Mouse (Mus musculus) MEL (cell line): ENCODE data around the gene Epop. TPM values are rescaled to one million over a fixed set of nuclear protein-coding genes. Genes with fewer than 3 reads are reported as not detected.
A peak's percentile ranks its signal among the peaks of the same experiment; 100 is the strongest.
"Not testable (repeated sequence)": the region's sequence is repeated elsewhere in the genome, so short reads cannot be mapped to it uniquely, and the experiment has no call there.

Experiments
- DNase-seq: peaks from one replicate; pipeline ENCODE4 v3.0.0; 2011; ENCODE audit warnings: low read depth, low spot score
- H3K27ac ChIP-seq: 2 replicates; pipeline ENCODE4 v1.5.1; 2012; ENCODE audit warnings: low read depth, mild to moderate bottlenecking, control low read depth, low read length, moderate library complexity; ENCODE audit not compliant: control insufficient read depth
- H3K27me3 ChIP-seq, 2 experiments: fragments of 150-350 bp in 1 of 2; sonication (generic) in 1 of 2; 2 replicates each; pipeline ENCODE4 v1.6.1; 2012; ENCODE audit warnings: low read length in 2 of 2, mild to moderate bottlenecking in 2 of 2, improper control_type of control experiment in 1 of 2, moderate library complexity in 1 of 2; ENCODE audit not compliant: insufficient read depth in 2 of 2, control insufficient read depth in 1 of 2
- H3K36me3 ChIP-seq, 2 experiments: 2 replicates each; pipeline ENCODE4 v1.6.1; 2012 to 2014; ENCODE audit warnings: low read length in 2 of 2, improper control_type of control experiment in 1 of 2, inconsistent platforms in 1 of 2, mild to moderate bottlenecking in 1 of 2; ENCODE audit not compliant: insufficient read depth in 2 of 2, control insufficient read depth in 1 of 2
- H3K4me1 ChIP-seq, 2 experiments: fragments of 150-350 bp in 1 of 2; sonication (generic) in 1 of 2; 2 replicates each; pipeline ENCODE4 v1.6.1; 2012; ENCODE audit warnings: low read length in 2 of 2, improper control_type of control experiment in 1 of 2, mild to moderate bottlenecking in 1 of 2; ENCODE audit not compliant: insufficient read depth in 2 of 2, control insufficient read depth in 1 of 2
- H3K4me3 ChIP-seq, 2 experiments: fragments of 150-350 bp in 1 of 2; sonication (generic) in 1 of 2; 2 replicates each; pipeline ENCODE4 v1.5.1; 2012; ENCODE audit warnings: low read depth in 2 of 2, low read length in 2 of 2, mild to moderate bottlenecking in 2 of 2, moderate library complexity in 2 of 2, control low read depth in 1 of 2, improper control_type of control experiment in 1 of 2; ENCODE audit not compliant: control insufficient read depth in 1 of 2, insufficient read depth in 1 of 2
- H3K79me2 ChIP-seq: 2 replicates; pipeline ENCODE4 v1.6.1; 2012; ENCODE audit warnings: mild to moderate bottlenecking, low read length, moderate library complexity; ENCODE audit not compliant: control insufficient read depth, poor library complexity, insufficient read depth
- H3K9ac ChIP-seq: 2 replicates; pipeline ENCODE4 v1.6.1; 2012; ENCODE audit warnings: low read depth, mild to moderate bottlenecking, control low read depth, low read length, moderate library complexity; ENCODE audit not compliant: control insufficient read depth, poor library complexity, severe bottlenecking
- H3K9me3 ChIP-seq: fragments of 150-350 bp; sonication (generic); replicated peaks from 2 replicates; pipeline ENCODE4 v1.6.1; 2012; ENCODE audit warnings: mild to moderate bottlenecking, low read length, improper control_type of control experiment, moderate library complexity; ENCODE audit not compliant: insufficient read depth
- BHLHE40 ChIP-seq: IDR thresholded peaks from 2 replicates; pipeline ENCODE4 v1.6.1; 2012; ENCODE audit warnings: low read depth, mild to moderate bottlenecking, inconsistent platforms, low read length, improper control_type of control experiment, borderline replicate concordance
- CTCF ChIP-seq, 3 experiments: IDR thresholded peaks in 2 of 3; conservative IDR thresholded peaks in 1 of 3; 2 replicates each; pipeline ENCODE4 v1.5.1; 2011 to 2012; ENCODE audit warnings: low read length in 3 of 3, low read depth in 2 of 3, mild to moderate bottlenecking in 2 of 3, improper control_type of control experiment in 1 of 3, inconsistent platforms in 1 of 3, mixed read lengths in 1 of 3, moderate library complexity in 1 of 3; ENCODE audit not compliant: control insufficient read depth in 1 of 3, insufficient read depth in 1 of 3, poor library complexity in 1 of 3, severe bottlenecking in 1 of 3
- ELF1 ChIP-seq: IDR thresholded peaks from 2 replicates; pipeline ENCODE4 v1.6.1; 2014; ENCODE audit warnings: low read depth, mild to moderate bottlenecking, inconsistent platforms, low read length, improper control_type of control experiment, moderate library complexity
- ETS1 ChIP-seq: IDR thresholded peaks from 2 replicates; pipeline ENCODE4 v1.6.1; 2012; ENCODE audit warnings: low read depth, mild to moderate bottlenecking, inconsistent platforms, low read length, improper control_type of control experiment, moderate library complexity
- GABPA ChIP-seq: IDR thresholded peaks from 2 replicates; pipeline ENCODE4 v1.6.1; 2012; ENCODE audit warnings: low read depth, mild to moderate bottlenecking, inconsistent platforms, low read length, improper control_type of control experiment, moderate library complexity
- HCFC1 ChIP-seq: IDR thresholded peaks from 2 replicates; pipeline ENCODE4 v1.6.1; 2012; ENCODE audit warnings: low read depth, mild to moderate bottlenecking, inconsistent platforms, low read length, improper control_type of control experiment, moderate library complexity
- MAX ChIP-seq: IDR thresholded peaks from 2 replicates; pipeline ENCODE4 v1.6.1; 2011; ENCODE audit warnings: low read length, improper control_type of control experiment
- MAZ ChIP-seq: IDR thresholded peaks from 2 replicates; pipeline ENCODE4 v1.6.1; 2012; ENCODE audit warnings: low read depth, mild to moderate bottlenecking, inconsistent platforms, low read length, improper control_type of control experiment
- MEF2A ChIP-seq: IDR thresholded peaks from 2 replicates; pipeline ENCODE4 v1.6.1; 2014; ENCODE audit warnings: low read depth, mild to moderate bottlenecking, inconsistent platforms, low read length, improper control_type of control experiment; ENCODE audit not compliant: poor library complexity, insufficient replicate concordance, severe bottlenecking; ENCODE audit errors: extremely low read depth
- MXI1 ChIP-seq: IDR thresholded peaks from 2 replicates; pipeline ENCODE4 v1.6.1; 2011; ENCODE audit warnings: mild to moderate bottlenecking, low read depth, low read length, improper control_type of control experiment
- MYC ChIP-seq: IDR thresholded peaks from 2 replicates; pipeline ENCODE4 v1.6.1; 2011; ENCODE audit warnings: low read depth, mild to moderate bottlenecking, low read length, improper control_type of control experiment, moderate library complexity
- POLR2A ChIP-seq, 2 experiments: IDR thresholded peaks; 2 replicates each; pipeline ENCODE4 v1.6.1; 2011 to 2012; ENCODE audit warnings: low read length in 2 of 2, mild to moderate bottlenecking in 2 of 2, control low read depth in 1 of 2, improper control_type of control experiment in 1 of 2, low read depth in 1 of 2, moderate library complexity in 1 of 2; ENCODE audit not compliant: control insufficient read depth in 1 of 2, insufficient read depth in 1 of 2, poor library complexity in 1 of 2
- RAD21 ChIP-seq: IDR thresholded peaks from 2 replicates; pipeline ENCODE4 v1.6.1; 2011; ENCODE audit warnings: mild to moderate bottlenecking, low read depth, low read length, improper control_type of control experiment
- RCOR1 ChIP-seq: IDR thresholded peaks from 2 replicates; pipeline ENCODE4 v1.6.1; 2012; ENCODE audit warnings: low read depth, mild to moderate bottlenecking, inconsistent platforms, low read length, improper control_type of control experiment
- SIN3A ChIP-seq: IDR thresholded peaks from 2 replicates; pipeline ENCODE4 v1.6.1; 2012; ENCODE audit warnings: low read length, improper control_type of control experiment, inconsistent platforms
- SMC3 ChIP-seq: IDR thresholded peaks from 2 replicates; pipeline ENCODE4 v1.6.1; 2011; ENCODE audit warnings: low read depth, low read length, improper control_type of control experiment
- TBP ChIP-seq: IDR thresholded peaks from 2 replicates; pipeline ENCODE4 v1.8.0; 2011; ENCODE audit warnings: low read depth, low read length, improper control_type of control experiment
- USF1 ChIP-seq: IDR thresholded peaks from 2 replicates; pipeline ENCODE4 v1.6.1; 2014; ENCODE audit warnings: low read depth, mild to moderate bottlenecking, inconsistent platforms, low read length, improper control_type of control experiment, moderate library complexity
- USF2 ChIP-seq, 2 experiments: IDR thresholded peaks; 2 replicates each; pipeline ENCODE4 v1.6.1; 2011 to 2012; ENCODE audit warnings: improper control_type of control experiment in 2 of 2, low read length in 2 of 2, borderline replicate concordance in 1 of 2, inconsistent platforms in 1 of 2, low read depth in 1 of 2, mild to moderate bottlenecking in 1 of 2; ENCODE audit not compliant: insufficient read depth in 1 of 2
- ZC3H11A ChIP-seq: IDR thresholded peaks from 2 replicates; pipeline ENCODE4 v1.6.1; 2012; ENCODE audit warnings: low read depth, mild to moderate bottlenecking, inconsistent platforms, low read length, improper control_type of control experiment
- polyA plus RNA-seq, 2 experiments: library from polyadenylated mRNA; stranded (reverse) in 1 of 2; unstranded in 1 of 2; fragments of >175 nt in 1 of 2; fragments of >200 nt in 1 of 2; gene quantifications; 2 replicates each; pipeline versions ENCODE4 v1.2.1 to v1.2.4; 2012; ENCODE audit warnings: low replicate concordance in 2 of 2, low read depth in 1 of 2; ENCODE audit not compliant: insufficient read length in 2 of 2, insufficient read depth in 1 of 2, missing spikeins in 1 of 2
- total RNA-seq: library from RNA; depleted of rRNA; stranded (reverse); fragments of 300-350 nt; gene quantifications from 2 replicates; pipeline ENCODE4 v1.2.3, GENCODE M21; 2012

Epop gene
- total and polyA plus RNA-seq, 3 experiments: not detected

GRCm38 (mm10) chr11:97632440-97632839 is 2.9 kb upstream of the Epop start:
- not testable (repeated sequence) for H3K27ac ChIP-seq, DNase-seq, H3K9me3 ChIP-seq, H3K9ac ChIP-seq, H3K79me2 ChIP-seq, H3K4me1 ChIP-seq, H3K27me3 ChIP-seq, H3K36me3 ChIP-seq, H3K4me3 ChIP-seq
- TF ChIP-seq TBP: peak; percentile 71

GRCm38 (mm10) chr11:97631938-97632337 is 2.4 kb upstream of the Epop start:
- Histone ChIP-seq H3K27me3 (peaks cover 3 to 6% of the 10 kb centered on the region in 2 experiments), H3K4me1 (peaks cover 0 to 3% of the 10 kb centered on the region in 2 experiments; a peak in 1 of 4 replicates), H3K4me3 (no peak overlapping the region), H3K79me2 (no peaks in the 10 kb centered on the region), H3K9me3 (no peaks in the 10 kb centered on the region), H3K36me3 (0 out of 4 replicates have a peak, but pooled peaks cover 0 to 2% of the 10 kb centered on the region in 2 experiments), H3K27ac (no peak overlapping the region), H3K9ac (no peak overlapping the region)
- TF ChIP-seq USF2 (IDR thresholded peaks at IDR 0.05; ENCODE audit: borderline replicate concordance in 1 of 2, insufficient read depth in 1 of 2, low read depth in 1 of 2, low read length in 2 of 2): peak in 1 of 2 experiments; percentile 32; a peak in 1 of 4 replicates
- peak; percentile 34; the same call in 1 of the 2 replicates for TF ChIP-seq MXI1
- TF ChIP-seq ETS1: no peak
- peak; percentile 76 for TF ChIP-seq SMC3
- TF ChIP-seq GABPA: no peak
- TF ChIP-seq MAZ: peak; percentile 60; the same call in 1 of the 2 replicates
- 0 out of 2 replicates have a peak, but pooled peaks have one; percentile 16 for TF ChIP-seq BHLHE40
- peak; percentile 63; the same call in 1 of the 2 replicates for TF ChIP-seq MYC
- no peak for TF ChIP-seq MEF2A
- 0 out of 2 replicates have a peak, but pooled peaks have one; percentile 13 for TF ChIP-seq RCOR1
- TF ChIP-seq MAX: peak; percentile 90
- TF ChIP-seq USF1: peak; percentile 78
- TF ChIP-seq ELF1: no peak; the same call in 1 of the 2 replicates
- 0 out of 2 replicates have a peak, but pooled peaks have one; percentile 30 for TF ChIP-seq SIN3A
- no peak for TF ChIP-seq ZC3H11A
- TF ChIP-seq HCFC1: 0 out of 2 replicates have a peak, but pooled peaks have one; percentile 38
- TF ChIP-seq CTCF (IDR thresholded peaks at IDR 0.05 in 2 of 3, conservative IDR thresholded peaks at IDR 0.05 in 1 of 3; ENCODE audit: control insufficient read depth in 1 of 3, insufficient read depth in 1 of 3, low read depth in 2 of 3, low read length in 3 of 3, poor library complexity in 1 of 3, severe bottlenecking in 1 of 3): peak; percentile 96 to 99 (median 97)
- TF ChIP-seq POLR2A (IDR thresholded peaks at IDR 0.05; ENCODE audit: control insufficient read depth in 1 of 2, insufficient read depth in 1 of 2, low read depth in 1 of 2, low read length in 2 of 2, poor library complexity in 1 of 2): no peak
- peak; percentile 61 for TF ChIP-seq RAD21
- peak; percentile 83 for DNase-seq
